Mouse (Mus musculus) heart, postnatal 4 days (tissue): ENCODE data around the gene Sumo3. TPM values are rescaled to one million over a fixed set of nuclear protein-coding genes. Genes with fewer than 3 reads are reported as not detected.
A peak's percentile ranks its signal among the peaks of the same experiment; 100 is the strongest.

Experiments used
- DNase-seq: peaks from one replicate; pipeline ENCODE4 v3.0.0; 2021
- microRNA-seq, 2 experiments: library from miRNA; unstranded; fragments of <30 nt; microRNA quantifications; one replicate each; pipeline ENCODE4 v1.2.0; 2021 to 2022
- total RNA-seq, 2 experiments: library from RNA; stranded (reverse); gene quantifications; 2 replicates each; pipeline ENCODE4 v1.2.3; 2021

Gene Sumo3
- total RNA-seq, 2 experiments from 2014 or later: 90.9 to 97.9 TPM

- no peak for DNase-seq
These were observed 20.7 kb downstream of the Sumo3 start for GRCm38 (mm10) chr10:77626591-77626990.

- peak; percentile 90 for DNase-seq
These were observed 21.6 kb downstream of the Sumo3 start for GRCm38 (mm10) chr10:77627497-77627896.

- no peak for DNase-seq
These were observed 23.3 kb downstream of the Sumo3 start for GRCm38 (mm10) chr10:77629163-77629562.

GRCm38 (mm10) chr10:77629970-77630369, 24.1 kb downstream of the Sumo3 start:
- DNase-seq: no peak

- no peak for DNase-seq
These were observed 28.1 kb downstream of the Sumo3 start for GRCm38 (mm10) chr10:77634016-77634415.

GRCm38 (mm10) chr10:77634452-77635231, 28.7 kb downstream of the Sumo3 start:
- peak; percentile 60 for DNase-seq

GRCm38 (mm10) chr10:77636234-77636922, 30.5 kb downstream of the Sumo3 start:
- no peak for DNase-seq

- peak; percentile 52 for DNase-seq
These were observed 33.1 kb downstream of the Sumo3 start for GRCm38 (mm10) chr10:77638956-77639355.

- no peak for DNase-seq
These were observed 37.3 kb downstream of the Sumo3 start for GRCm38 (mm10) chr10:77643160-77643559.

GRCm38 (mm10) chr10:77645571-77645970, 39.7 kb downstream of the Sumo3 start:
- no peak for DNase-seq

GRCm38 (mm10) chr10:77647461-77647860, 41.6 kb downstream of the Sumo3 start:
- DNase-seq: no peak

- DNase-seq: no peak
These were observed 42.0 kb downstream of the Sumo3 start for GRCm38 (mm10) chr10:77647901-77648300.

- no peak for DNase-seq
These were observed 46.1 kb downstream of the Sumo3 start for GRCm38 (mm10) chr10:77652046-77652445.

GRCm38 (mm10) chr10:77658286-77658994, 52.5 kb downstream of the Sumo3 start:
- peak; percentile 59 for DNase-seq

- DNase-seq: no peak
These were observed 58.2 kb downstream of the Sumo3 start for GRCm38 (mm10) chr10:77663949-77664665.

GRCm38 (mm10) chr10:77666342-77666741, 60.4 kb downstream of the Sumo3 start:
- peak; percentile 21 for DNase-seq

GRCm38 (mm10) chr10:77667402-77667801, 61.5 kb downstream of the Sumo3 start:
- DNase-seq: no peak

Small RNAs within 50 kb of the gene (microRNA-seq; reads per million reads assigned to microRNA genes)
- gene Mir1930: 51.7 to 61.2 reads per million in 2 experiments

Other genes with a start within 250 kb of the Sumo3 start
- 10 to 100 TPM; 20.9 to 23.3 TPM for gene Adarb1, start 187.8 kb upstream of the Sumo3 start, total RNA-seq
- 10 to 100 TPM; 12.6 to 13.2 TPM for gene Fam207a, start 90.3 kb upstream of the Sumo3 start, total RNA-seq
- 1 to 10 TPM; 2.0 to 2.5 TPM for gene Itgb2, start 75.8 kb upstream of the Sumo3 start, total RNA-seq
- gene Pttg1ip, start 24.4 kb upstream of the Sumo3 start, total RNA-seq: 100 to 1,000 TPM; 113 to 119 TPM
- 10 to 100 TPM; 15.9 to 20.8 TPM for gene Gm49325, start 100 bp downstream of the Sumo3 start, total RNA-seq
- gene Ube2g2, start 16.2 kb downstream of the Sumo3 start, total RNA-seq: 10 to 100 TPM; 56.1 to 63.8 TPM
- gene Tspear, start 80.5 kb downstream of the Sumo3 start, total RNA-seq: not detected
- not detected for gene Gm19402, start 84.7 kb downstream of the Sumo3 start, total RNA-seq
- gene Gm9508, start 91.1 kb downstream of the Sumo3 start, total RNA-seq: not detected
- not detected for gene Gm10272, start 100.5 kb downstream of the Sumo3 start, total RNA-seq
- gene Gm10024, start 105.4 kb downstream of the Sumo3 start, total RNA-seq: not detected
- not detected for gene Gm10142, start 109.7 kb downstream of the Sumo3 start, total RNA-seq
- not detected for gene Krtap12-1, start 114.5 kb downstream of the Sumo3 start, total RNA-seq
- not detected for gene Gm10100, start 120.4 kb downstream of the Sumo3 start, total RNA-seq
- gene Gm18596, start 136.5 kb downstream of the Sumo3 start, total RNA-seq: not detected
- not detected for gene Gm9736, start 145.3 kb downstream of the Sumo3 start, total RNA-seq
- gene Gm3233, start 153.6 kb downstream of the Sumo3 start, total RNA-seq: not detected
- not detected for gene Gm3238, start 165.2 kb downstream of the Sumo3 start, total RNA-seq
- gene Gm7138, start 170.8 kb downstream of the Sumo3 start, total RNA-seq: not detected
- not detected for gene Gm3250, start 176.4 kb downstream of the Sumo3 start, total RNA-seq
- not detected for gene Gm7137, start 182.1 kb downstream of the Sumo3 start, total RNA-seq
- gene Gm9639, start 189.0 kb downstream of the Sumo3 start, total RNA-seq: not detected
- gene Gm19668, start 193.0 kb downstream of the Sumo3 start, total RNA-seq: not detected
- gene Gm9507, start 205.7 kb downstream of the Sumo3 start, total RNA-seq: not detected
- not detected for gene Gm2696, start 208.6 kb downstream of the Sumo3 start, total RNA-seq
- not detected for gene Krtap10-4, start 221.0 kb downstream of the Sumo3 start, total RNA-seq
- gene Krtap10-10, start 229.8 kb downstream of the Sumo3 start, total RNA-seq: not detected
- not detected for gene Gm36176, start 240.7 kb downstream of the Sumo3 start, total RNA-seq
- gene Gm10318, start 246.8 kb downstream of the Sumo3 start, total RNA-seq: not detected